Mouse (Mus musculus): ENCODE measurements around the gene Gm20696. TPM values are rescaled to one million over a fixed set of nuclear protein-coding genes. Genes with fewer than 3 reads are reported as not detected.

The Gm20696 gene
- polyA plus RNA-seq, 1 experiment, result 1.8 TPM

DNA sequence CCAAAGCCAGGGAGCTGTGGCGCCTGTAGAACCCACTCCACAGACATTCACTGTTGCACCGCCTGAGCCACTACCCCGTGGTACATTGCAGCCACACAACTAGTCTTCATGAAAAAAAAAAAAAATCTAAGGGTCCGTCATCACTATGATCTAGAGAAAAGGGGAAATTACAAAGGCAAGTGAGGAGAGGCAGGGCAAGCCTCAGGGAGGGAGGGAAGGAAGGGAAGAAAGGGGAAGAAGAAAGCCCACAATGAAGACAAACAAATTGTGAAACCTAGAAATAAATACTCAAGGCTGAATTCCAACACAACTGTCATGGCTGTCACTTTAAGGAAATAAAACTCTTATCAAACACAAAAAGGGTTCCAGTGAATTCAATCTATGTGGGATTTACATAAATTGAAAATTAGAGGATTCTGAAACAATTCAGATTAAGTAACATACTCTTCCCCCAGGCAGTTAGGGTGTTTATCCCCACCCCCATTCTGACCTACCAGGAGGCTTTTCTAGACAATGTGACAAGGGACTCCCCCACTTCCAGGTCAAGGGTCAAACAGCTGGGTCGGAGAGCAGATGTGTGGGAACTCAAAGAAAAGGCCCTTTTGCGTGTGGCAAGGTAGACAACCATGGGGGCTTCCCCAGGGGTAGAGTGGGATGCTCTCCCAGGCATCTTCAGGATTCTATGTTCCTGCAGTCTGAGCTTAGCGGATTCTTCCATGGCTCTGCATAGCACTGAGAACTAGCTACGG, 176.5 kb downstream of the Gm20696 start:
- DNase-seq (ENCODE audit: low read depth), result no peak

DNA sequence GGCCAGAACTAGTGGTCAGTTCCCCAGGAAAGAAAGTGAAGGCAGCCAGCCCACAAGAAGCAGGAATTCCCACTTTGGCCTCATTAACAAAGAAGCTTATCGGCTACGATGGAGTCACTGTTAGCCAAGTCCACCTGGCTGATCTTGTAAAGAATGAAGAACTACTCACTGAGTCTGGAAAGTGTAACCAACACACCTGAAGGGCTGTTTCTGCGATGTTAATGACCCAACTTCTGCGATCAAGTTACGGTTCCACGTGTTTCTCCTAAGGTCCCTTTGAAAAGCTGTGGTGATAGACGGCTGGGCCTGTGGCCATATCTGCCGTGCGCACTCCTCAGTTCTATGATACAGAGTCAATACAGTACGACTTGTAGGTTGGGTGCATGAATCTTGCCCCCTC, 177.2 kb downstream of the Gm20696 start:
- DNase-seq (ENCODE audit: low read depth), result no peak
- no peak for TF ChIP-seq POLR2A (IDR thresholded peaks at IDR 0.05; ENCODE audit: borderline replicate concordance, extremely low read depth, insufficient read depth, insufficient read length, poor library complexity, severe bottlenecking)
- TF ChIP-seq CTCF (IDR thresholded peaks at IDR 0.05; ENCODE audit: borderline replicate concordance, extremely low read depth, insufficient read depth, insufficient read length), result no peak

More for the DNA sequence above, 176.5 kb downstream of the Gm20696 start:
- no peak for TF ChIP-seq POLR2A (IDR thresholded peaks at IDR 0.05; ENCODE audit: borderline replicate concordance, extremely low read depth, insufficient read depth, insufficient read length, poor library complexity, severe bottlenecking)
- TF ChIP-seq CTCF (IDR thresholded peaks at IDR 0.05; ENCODE audit: borderline replicate concordance, extremely low read depth, insufficient read depth, insufficient read length), result no peak

DNA sequence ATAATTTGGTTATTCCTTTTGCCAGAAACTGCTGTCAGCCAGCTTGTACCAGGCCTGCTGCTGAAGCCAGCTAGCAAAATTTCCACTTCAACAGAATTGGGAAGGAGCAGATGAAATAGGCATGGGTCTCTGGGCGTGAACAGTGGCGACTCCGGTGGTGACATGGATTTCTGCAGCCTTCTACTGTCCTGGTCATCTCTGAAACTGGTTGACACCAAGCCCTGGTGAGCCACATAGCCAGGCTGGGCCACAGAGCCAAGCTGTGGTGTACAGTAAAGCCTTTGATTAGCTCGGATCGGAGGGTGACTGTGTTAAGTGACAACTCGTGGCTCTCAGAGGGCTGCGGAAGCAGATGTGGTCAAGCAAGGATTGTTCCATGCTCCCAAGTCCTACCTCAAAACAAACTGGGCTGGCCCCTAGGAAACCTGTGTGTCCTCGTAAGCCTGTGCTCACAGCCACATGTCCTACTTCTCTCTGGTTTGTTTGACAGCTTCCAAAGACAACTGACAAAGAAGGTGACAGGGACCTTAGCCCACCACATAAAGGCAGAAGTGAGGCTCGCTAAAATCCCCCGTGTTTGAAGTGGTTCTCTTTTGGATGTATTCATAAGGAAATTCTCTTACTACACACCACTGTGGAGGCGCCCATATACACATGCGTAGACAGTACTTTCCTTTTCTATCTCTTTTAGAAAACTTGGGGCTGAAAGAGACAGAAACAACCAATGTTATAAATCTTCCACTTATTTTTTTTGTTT, 180.5 kb downstream of the Gm20696 start:
- no peak for DNase-seq (ENCODE audit: low read depth)
- peak; percentile 46 for TF ChIP-seq CTCF (IDR thresholded peaks at IDR 0.05; ENCODE audit: borderline replicate concordance, extremely low read depth, insufficient read depth, insufficient read length)
- TF ChIP-seq POLR2A (IDR thresholded peaks at IDR 0.05; ENCODE audit: borderline replicate concordance, extremely low read depth, insufficient read depth, insufficient read length, poor library complexity, severe bottlenecking), result no peak

DNA sequence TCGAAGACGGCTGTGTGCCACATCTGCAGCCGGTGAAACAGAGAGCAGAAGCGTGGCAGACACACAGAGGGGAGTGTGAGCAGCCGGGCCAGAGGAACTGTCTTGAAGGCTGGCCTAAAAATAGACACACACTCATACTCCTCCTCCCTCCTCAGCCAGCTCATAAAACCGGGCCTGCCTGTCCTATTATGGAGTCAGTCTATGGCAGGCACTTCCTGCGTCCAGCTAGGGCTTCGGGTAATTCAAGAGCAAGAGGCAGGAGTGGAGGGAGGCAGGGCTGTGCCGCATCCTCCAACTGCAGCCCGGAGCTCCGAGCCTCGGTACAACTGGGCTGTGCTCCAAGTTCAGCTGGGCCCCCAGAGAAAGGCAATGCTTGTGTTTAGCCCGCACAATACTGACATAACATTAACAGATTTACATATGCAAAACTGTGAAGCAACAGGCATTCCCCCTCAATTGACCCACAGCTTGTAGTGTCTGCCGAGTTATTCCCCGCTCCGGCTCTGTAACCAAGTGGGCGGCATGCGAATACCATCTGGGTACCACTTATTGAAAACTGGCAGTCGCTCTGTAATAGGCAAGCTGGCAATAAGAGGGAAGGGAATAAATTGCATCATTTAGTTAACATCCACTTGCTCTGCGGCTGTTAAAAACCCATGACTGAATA, 181.2 kb downstream of the Gm20696 start:
- TF ChIP-seq CTCF (IDR thresholded peaks at IDR 0.05; ENCODE audit: borderline replicate concordance, extremely low read depth, insufficient read depth, insufficient read length) (no peak), POLR2A (IDR thresholded peaks at IDR 0.05; ENCODE audit: borderline replicate concordance, extremely low read depth, insufficient read depth, insufficient read length, poor library complexity, severe bottlenecking) (no peak)
- DNase-seq (ENCODE audit: low read depth), result peak; percentile 98

DNA sequence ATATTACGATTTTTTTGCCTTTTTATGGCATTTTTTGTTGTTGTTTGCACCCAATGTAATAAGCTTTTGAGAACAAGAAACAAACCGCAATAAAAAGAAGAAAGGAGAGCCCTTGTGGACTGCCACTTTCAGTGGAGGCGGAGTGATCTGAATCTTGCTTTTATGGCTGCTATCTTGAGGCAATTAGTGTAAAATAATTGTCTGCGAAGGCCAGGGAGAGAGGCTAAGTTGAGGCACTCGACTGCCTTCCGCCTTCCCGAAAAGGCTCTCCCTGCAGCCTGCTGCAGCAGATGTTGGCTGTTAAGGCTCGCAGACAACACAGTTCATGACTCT, 181.7 kb downstream of the Gm20696 start:
- TF ChIP-seq POLR2A (IDR thresholded peaks at IDR 0.05; ENCODE audit: borderline replicate concordance, extremely low read depth, insufficient read depth, insufficient read length, poor library complexity, severe bottlenecking), result no peak
- no peak for TF ChIP-seq CTCF (IDR thresholded peaks at IDR 0.05; ENCODE audit: borderline replicate concordance, extremely low read depth, insufficient read depth, insufficient read length)
- no peak for DNase-seq (ENCODE audit: low read depth)

DNA sequence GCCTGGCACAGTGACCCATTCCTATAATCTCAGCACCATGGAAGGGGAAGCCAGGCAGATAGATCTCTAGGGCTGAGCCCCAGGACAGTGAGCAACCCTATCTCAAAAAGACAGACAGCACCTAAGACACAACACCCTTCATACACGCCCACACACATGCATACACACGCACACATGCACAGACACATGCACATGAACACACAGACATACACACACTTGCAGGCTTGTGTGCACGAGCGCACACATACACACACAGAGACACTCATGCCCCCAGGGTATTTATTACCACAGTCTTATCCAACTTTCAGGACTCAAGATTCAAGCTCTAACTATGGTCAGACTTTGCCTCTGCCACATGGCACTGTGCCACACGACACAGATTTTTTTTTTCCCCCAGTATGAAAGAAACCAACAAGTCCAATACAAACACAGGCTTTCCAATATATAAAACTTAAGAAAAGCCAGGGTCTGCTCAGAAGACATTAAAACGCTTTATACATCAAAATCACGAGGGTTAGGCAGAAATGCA, 182.3 kb downstream of the Gm20696 start:
- peak; percentile 49 for DNase-seq (ENCODE audit: low read depth)
- no peak for TF ChIP-seq CTCF (IDR thresholded peaks at IDR 0.05; ENCODE audit: borderline replicate concordance, extremely low read depth, insufficient read depth, insufficient read length)
- no peak for TF ChIP-seq POLR2A (IDR thresholded peaks at IDR 0.05; ENCODE audit: borderline replicate concordance, extremely low read depth, insufficient read depth, insufficient read length, poor library complexity, severe bottlenecking)

DNA sequence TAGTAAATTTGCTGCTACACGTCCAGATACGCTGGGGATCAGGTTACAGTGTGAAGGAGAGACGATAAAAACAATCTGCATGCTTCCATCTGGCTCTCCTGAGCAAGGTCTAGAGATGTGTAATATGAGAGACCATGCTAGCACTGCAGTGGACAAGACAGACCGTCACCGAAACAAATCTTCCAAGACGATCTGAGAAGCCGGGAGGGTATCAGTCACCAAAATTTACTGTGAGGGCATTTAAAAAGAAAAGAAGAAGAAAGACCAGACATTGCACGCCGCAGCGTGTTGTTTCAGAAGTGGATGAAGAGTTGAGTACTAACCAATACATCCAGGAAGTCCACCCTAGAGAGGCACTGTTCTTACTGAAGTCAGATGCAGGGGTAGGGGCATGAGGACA, 183.0 kb downstream of the Gm20696 start:
- TF ChIP-seq CTCF (IDR thresholded peaks at IDR 0.05; ENCODE audit: borderline replicate concordance, extremely low read depth, insufficient read depth, insufficient read length), result no peak
- no peak for TF ChIP-seq POLR2A (IDR thresholded peaks at IDR 0.05; ENCODE audit: borderline replicate concordance, extremely low read depth, insufficient read depth, insufficient read length, poor library complexity, severe bottlenecking)
- DNase-seq (ENCODE audit: low read depth), result no peak

DNA sequence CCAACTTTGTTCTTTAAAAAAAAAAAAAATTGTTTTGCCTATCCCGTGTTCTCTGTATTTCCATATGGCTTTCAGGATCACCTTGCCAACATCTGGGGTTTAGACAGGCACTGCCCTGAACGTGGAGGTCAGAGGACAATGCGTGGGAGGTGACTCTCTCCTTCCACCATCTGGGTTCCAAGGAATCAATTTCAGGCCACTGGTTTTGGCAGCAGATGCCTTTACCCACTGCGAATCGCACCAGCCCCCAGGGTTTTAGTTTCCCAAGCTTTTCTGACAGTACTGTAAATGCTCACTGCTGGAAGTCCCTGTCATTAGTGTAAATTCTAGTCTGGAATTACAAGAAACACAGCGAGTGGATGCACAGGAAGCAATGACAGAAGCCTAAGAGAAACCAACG, 185.0 kb downstream of the Gm20696 start:
- TF ChIP-seq CTCF (IDR thresholded peaks at IDR 0.05; ENCODE audit: borderline replicate concordance, extremely low read depth, insufficient read depth, insufficient read length) (no peak), POLR2A (IDR thresholded peaks at IDR 0.05; ENCODE audit: borderline replicate concordance, extremely low read depth, insufficient read depth, insufficient read length, poor library complexity, severe bottlenecking) (no peak)
- no peak for DNase-seq (ENCODE audit: low read depth)

DNA sequence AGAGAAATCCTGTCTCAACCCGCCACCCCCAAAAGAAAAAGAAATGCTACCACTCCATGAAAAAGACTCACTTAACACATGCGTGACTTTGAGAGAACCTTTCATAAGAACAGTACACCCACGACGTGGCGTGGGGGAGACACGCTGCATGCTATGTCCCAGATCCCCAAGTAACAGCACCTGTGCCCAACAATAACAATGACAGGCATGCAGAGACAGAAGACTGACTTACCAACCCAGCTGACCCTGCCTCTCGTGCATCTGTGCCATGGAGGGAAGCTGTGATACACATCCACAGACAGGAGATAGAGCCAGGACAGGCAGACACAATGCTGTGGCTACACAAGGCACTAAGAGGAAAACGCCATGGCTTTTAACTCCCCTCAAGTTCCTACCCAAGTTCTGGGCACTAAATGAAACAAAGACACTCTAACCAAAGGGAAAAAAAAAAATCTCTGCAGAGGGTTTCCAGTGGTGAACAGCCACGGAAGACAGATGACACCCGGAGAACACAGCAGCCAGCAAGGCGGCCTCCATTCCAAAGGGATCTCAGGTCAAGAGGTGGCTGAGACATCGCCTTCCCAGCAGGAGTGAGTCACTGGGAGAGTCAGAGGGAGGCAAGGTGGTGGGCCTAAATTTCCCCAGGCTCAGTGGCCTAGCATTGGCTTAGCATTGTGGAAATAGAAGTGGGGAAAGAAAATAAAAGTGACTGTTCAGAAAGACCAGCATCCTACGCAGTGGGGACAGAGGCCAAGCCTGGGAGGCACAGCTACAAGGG, 187.5 kb downstream of the Gm20696 start:
- TF ChIP-seq POLR2A (IDR thresholded peaks at IDR 0.05; ENCODE audit: borderline replicate concordance, extremely low read depth, insufficient read depth, insufficient read length, poor library complexity, severe bottlenecking) (no peak), CTCF (IDR thresholded peaks at IDR 0.05; ENCODE audit: borderline replicate concordance, extremely low read depth, insufficient read depth, insufficient read length) (no peak)
- DNase-seq (ENCODE audit: low read depth), result no peak

DNA sequence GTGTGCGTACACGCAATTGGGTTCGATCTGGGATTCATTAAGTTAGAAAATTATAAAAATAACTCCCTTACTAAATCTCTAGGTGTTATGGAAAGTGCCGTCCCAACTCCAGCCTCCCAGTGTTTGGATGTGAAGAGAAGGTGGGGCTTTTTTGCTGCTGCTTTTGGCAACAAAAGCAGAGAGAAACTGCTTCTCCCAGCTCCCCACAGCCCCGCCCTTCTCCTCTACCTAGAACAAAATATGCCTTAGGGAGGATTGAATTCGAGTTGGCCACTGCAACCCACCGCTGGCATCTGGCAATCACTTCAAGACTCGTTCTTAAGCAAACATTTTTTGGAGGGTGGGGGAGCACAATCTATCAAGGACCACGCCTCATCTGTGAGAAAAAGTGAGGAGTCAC, 191.6 kb downstream of the Gm20696 start:
- TF ChIP-seq CTCF (IDR thresholded peaks at IDR 0.05; ENCODE audit: borderline replicate concordance, extremely low read depth, insufficient read depth, insufficient read length) (no peak), POLR2A (IDR thresholded peaks at IDR 0.05; ENCODE audit: borderline replicate concordance, extremely low read depth, insufficient read depth, insufficient read length, poor library complexity, severe bottlenecking) (no peak)
- DNase-seq (ENCODE audit: low read depth), result no peak

Measured in brain, embryonic 14.5 days (tissue).